Mouse (Mus musculus) lung, postnatal 10 days (tissue): ENCODE results near the gene Pan3.

Experiments used
- DNase-seq: peaks from one replicate; pipeline ENCODE4 v3.0.0; 2021

Gene Pan3

GRCm38 (mm10) chr5:147432927-147433326 is 3.0 kb downstream of the Pan3 start:
- DNase-seq, result no peak

DNA sequence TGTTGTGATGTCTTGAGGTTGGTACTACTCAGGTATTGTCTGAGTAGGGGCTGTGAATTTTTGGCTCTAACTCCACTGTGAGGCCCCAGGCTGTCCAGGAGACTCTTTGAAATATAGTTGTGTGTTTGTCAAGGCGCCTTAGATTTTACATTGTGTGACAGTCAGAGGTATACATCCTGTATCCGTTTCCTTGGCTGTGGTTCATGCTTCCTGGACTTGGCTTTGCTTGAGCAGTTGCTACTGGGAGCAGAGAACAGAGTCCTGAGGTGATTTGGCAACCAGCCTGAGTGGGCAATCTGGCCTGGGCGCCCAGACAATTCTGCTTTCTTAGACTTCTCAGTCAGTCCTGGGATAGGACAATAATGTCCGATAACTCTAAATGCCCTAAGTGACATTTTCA is 5.3 kb downstream of the Pan3 start:
- DNase-seq, result peak; percentile 79

- DNase-seq, result no peak
These were observed 5.8 kb downstream of the Pan3 start for GRCm38 (mm10) chr5:147435751-147436150.

DNA sequence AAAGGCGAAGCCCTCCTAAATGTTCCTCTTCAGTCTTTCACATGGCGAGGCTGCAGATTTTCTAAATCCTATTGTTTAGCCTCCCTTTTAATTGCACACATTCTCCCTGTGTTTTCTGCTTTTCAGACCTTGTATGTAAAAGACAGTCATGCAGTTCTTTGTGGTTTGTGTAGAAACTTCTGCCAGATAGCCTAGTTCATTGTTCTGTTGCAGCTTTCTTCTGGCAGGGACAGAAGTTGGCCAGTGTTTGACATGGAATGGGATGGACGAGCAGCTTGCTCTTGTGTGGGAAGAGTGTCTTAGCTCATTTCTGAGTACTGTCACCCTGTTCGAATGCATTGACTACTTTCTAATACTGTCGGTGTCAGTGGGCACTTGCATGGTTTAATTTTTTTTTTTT is 6.5 kb downstream of the Pan3 start:
- DNase-seq, result peak; percentile 32

DNA sequence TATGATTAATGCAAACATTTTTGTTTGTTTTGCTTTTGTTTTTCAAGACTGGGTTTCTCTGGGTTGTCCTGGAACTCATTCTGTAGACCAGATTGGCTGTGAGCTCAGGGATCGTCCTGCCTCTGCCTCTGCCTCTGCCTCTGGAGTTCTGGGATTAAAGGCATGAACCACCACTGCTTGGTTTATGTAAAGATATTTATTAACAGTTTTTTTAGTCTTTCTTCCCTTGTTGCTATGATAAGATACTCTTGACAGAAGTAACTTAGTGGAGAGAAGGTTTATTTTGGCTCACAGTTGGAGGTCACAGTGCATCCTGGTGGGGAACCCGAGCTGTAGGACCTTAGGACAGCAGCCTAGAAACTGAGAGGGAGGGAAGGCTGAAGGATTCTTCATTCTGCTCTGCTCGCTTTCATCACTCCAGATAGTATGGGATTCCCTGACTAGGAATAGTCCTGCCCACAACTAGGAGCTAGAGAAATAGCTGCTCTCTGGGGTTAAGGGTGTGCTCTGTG is 11.1 kb downstream of the Pan3 start:
- no peak for DNase-seq

DNA sequence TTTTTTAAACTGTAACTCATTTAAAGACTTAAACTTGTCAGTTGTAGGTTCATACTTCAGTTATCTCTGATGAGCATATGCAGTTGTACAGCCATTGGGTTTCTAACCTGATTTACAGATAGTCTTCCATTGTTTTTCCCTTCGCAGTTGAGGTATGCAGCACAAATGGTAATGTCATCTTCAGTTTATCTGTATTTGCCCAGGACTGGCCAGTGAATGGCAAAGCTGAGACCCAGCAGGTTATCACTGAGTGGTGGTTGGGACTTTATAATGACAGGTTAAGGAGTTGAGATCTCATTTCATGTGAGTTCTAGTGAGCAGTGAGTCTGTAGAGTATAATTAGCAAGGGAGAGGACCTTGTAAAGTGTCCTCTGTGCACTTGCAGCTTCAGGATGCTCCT is 12.0 kb downstream of the Pan3 start:
- no peak for DNase-seq

- DNase-seq, result no peak
These were observed 12.8 kb downstream of the Pan3 start for GRCm38 (mm10) chr5:147442741-147443140.

- no peak for DNase-seq
These were observed 14.3 kb downstream of the Pan3 start for GRCm38 (mm10) chr5:147444298-147444697.

DNA sequence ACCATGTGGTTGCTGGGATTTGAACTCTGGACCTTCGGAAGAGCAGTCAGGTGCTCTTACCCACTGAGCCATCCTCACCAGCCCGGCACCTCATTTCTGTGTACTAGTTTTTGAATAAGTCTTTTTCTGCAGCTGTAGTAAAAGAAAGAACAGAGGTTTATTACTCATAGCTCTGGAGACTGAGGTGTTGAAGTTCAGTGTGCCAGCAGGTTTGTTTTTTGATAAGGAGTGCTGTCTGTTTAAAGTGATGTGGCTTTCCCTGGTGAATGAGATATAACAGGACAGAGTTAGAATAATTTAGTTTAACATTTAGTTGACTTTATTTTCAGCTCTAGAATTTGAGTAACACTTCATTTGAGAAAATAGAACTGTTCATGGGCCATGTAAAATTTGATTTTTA is 14.8 kb downstream of the Pan3 start:
- no peak for DNase-seq

GRCm38 (mm10) chr5:147445252-147445651 is 15.3 kb downstream of the Pan3 start:
- no peak for DNase-seq

- no peak for DNase-seq
These were observed 18.6 kb downstream of the Pan3 start for GRCm38 (mm10) chr5:147448526-147448925.

DNA sequence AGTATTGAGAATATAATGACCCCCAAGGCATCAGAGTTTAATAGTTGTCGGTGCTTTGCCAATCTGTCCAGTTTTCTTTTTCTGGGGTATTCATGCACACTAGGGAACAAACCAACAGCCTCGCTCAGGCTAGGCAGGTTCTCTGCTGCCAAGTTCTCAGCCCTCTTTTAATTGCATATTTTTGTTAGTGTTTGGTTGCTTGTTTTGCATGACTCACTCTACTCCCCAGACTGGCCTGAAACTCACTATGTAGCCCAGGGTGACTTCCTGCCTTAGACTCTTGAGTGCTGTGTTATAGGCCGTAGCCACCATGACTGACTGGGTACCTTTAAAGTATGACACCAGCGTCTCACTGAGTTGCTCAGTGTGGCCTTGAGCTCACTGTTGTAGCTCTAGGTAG is 19.0 kb downstream of the Pan3 start:
- DNase-seq, result no peak

DNA sequence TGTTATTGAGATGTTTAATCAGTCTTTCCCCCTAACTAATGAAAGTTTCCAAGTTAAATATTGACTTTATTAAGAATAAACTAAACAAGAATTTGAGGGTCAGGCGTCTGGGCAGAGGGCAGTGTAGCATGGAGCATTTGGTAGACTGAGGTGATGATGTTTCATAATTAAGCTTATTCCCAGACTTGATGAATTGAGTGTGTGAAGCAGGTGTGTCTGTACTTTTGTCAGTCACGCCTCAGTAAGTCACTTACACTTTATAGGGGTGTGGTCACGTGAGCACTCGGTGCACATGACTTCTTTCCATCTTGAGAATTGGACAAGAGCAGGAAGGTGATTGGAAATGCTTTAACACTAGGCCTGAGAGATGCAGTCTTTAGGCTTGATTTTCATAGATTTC is 26.5 kb downstream of the Pan3 start:
- DNase-seq, result no peak

- peak; percentile 56 for DNase-seq
These were observed 30.0 kb downstream of the Pan3 start for GRCm38 (mm10) chr5:147459821-147460567.

DNA sequence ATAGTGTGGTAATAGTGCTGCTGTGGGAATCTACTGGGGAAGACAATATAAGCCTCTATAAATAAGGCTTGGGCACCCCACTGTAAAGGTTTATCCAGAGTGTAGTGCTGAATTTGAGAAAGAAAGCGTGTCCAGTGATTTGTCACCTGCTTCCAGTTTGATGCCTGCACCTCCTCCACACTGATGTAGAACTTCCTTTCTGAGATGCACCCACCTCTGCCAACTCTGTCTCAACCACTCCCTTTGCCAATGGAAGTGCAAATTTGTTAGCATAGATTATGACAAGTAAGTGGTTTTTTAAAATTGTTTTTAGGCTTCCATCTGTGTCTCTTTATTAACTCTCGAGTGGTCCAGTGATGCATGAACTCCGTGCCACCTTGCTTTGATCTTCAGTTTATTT is 33.3 kb downstream of the Pan3 start:
- no peak for DNase-seq

- no peak for DNase-seq
These were observed 36.4 kb downstream of the Pan3 start for GRCm38 (mm10) chr5:147466361-147466760.

- DNase-seq, result no peak
These were observed 41.2 kb downstream of the Pan3 start for GRCm38 (mm10) chr5:147471163-147471562.

DNA sequence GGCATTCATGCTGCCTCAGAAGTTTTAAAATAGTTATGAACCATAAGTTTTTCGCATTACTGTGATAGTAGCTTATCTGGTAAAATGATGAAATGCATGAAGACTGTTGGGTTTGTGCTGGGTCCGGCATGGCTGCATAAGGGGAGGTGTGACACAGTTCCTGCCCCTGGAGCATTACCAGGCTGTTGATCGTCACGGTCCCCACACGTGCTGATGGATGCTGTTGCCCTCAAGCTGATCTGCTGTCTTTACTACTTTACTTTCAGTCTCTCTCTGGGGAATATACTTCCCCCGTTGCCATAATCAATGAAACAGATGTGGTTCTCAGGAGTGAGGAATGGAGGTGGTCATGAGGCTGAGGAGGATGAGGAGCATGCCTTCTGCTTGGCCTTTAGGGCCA is 43.1 kb downstream of the Pan3 start:
- no peak for DNase-seq

- no peak for DNase-seq
These were observed 43.9 kb downstream of the Pan3 start for GRCm38 (mm10) chr5:147473856-147474255.

DNA sequence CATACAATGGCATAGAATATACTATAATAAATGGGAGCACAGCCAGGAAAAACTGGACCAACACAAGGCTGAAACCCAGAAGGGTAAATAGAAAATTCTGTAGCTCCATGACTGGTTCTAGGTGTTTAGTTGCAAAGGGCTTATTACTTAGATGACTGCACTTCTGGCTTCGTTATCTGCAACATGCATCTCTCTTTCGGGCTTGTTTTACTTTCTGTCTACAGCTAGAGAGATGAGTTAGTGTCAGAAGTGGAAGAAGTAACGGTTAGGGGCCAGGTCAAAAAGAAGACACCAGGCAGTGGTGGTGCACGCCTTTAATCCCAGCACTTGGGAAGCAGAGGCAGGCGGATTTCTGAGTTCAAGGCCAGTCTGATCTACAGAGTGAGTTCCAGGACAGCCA is 46.1 kb downstream of the Pan3 start:
- DNase-seq, result no peak

DNA sequence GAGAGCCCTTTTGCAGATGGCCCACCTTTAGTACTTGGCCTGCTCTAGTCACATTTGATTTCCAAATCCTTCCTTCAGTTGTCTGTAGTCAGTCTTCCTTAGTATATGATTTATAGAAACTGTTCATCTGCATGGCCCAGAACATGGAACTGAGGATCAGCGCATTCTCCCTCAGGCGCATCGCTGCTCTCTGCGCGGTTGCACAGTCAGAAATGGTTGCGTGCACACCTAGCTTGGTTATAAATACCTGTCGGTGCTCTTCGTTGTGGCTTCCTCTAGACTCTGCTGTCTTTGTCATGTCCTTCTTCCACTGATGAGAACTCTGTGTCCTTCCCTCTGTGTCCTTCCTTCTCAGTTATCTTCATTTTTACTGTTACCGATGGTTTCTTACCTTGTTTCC is 47.1 kb downstream of the Pan3 start:
- DNase-seq, result no peak

DNA sequence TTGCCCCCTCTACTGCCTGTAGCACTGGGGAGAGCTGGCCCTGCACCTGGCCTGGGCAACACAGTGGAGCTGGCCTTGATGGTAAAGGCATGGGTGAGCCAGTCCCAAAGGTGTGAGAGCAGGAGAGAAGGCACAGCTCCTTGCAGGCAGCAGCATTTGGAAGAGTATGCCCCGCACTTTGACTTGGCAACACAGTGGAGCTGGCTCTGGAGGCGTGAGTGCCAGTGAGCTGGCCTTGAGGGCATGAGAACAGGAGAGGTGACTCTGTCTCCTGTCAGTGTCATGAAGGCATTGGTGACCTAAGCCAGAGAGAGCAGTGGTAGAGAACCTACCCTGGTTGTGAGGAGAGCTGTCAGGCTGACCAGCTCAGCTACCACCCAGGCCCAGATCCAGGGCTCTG is 49.4 kb downstream of the Pan3 start:
- no peak for DNase-seq

GRCm38 (mm10) chr5:147484142-147484541 is 54.2 kb downstream of the Pan3 start:
- peak; percentile 48 for DNase-seq

DNA sequence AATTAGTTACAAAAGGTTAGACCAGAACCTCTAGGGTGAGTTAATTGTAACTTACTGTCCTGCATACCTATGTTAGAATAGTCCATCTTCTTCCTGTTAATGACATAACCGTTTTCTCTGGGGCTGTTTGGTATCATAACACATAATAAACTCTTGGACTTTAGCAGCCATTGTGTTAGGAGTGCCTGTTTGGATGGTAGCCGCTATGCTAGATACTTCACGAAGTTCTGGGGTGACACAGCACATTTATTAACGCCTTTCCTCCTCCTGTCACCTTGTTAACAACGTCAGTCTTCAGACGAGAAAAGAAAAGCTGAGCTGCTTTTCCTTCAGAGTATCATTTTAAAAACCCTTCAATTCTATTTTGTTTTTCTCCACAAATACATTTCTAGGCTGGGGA is 59.3 kb downstream of the Pan3 start:
- no peak for DNase-seq

- DNase-seq, result no peak
These were observed 60.9 kb downstream of the Pan3 start for GRCm38 (mm10) chr5:147490907-147491306.
